Mouse (Mus musculus): ENCODE measurements around the gene Rnf26. TPM values are rescaled to one million over a fixed set of nuclear protein-coding genes. Genes with fewer than 3 reads are reported as not detected.

The Rnf26 gene
- total and polyA plus RNA-seq, 2 experiments from 2014 or later = 15.0 to 33.4 TPM

GRCm38 (mm10) chr9:44076764-44077120 is 36.6 kb downstream of the Rnf26 start:
- ATAC-seq (ENCODE audit: low FRiP score) (no peak), DNase-seq (ENCODE audit: low spot score) (peak; percentile 80)
- 14% methylated on average over 5 of the region's 5 CpGs for WGBS
- Histone ChIP-seq H3K27me3 (ENCODE audit: insufficient read depth, low read length) (no peaks in the 10 kb centered on the region), H3K9ac (replicated peaks; ENCODE audit: low read length, poor library complexity, severe bottlenecking) (no peak overlapping the region), H3K36me3 (ENCODE audit: insufficient read depth, low read length) (no peaks in the 10 kb centered on the region), H3K4me2 (ENCODE audit: low read depth, low read length, poor library complexity, severe bottlenecking) (no peak overlapping the region), H3K4me3 (ENCODE audit: low read depth, low read length) (no peak overlapping the region), H3K27ac (ENCODE audit: low read depth, low read length) (no peak overlapping the region), H3K4me1 (ENCODE audit: insufficient read depth, low read length) (no peaks in the 10 kb centered on the region), H3K9me3 (ENCODE audit: low read length) (no peaks in the 10 kb centered on the region)
- peak; percentile 64 for TF ChIP-seq CTCF (IDR thresholded peaks at IDR 0.05)

- no peaks in the 10 kb centered on the region for H3K4me1 ChIP-seq (ENCODE audit: insufficient read depth, low read length)
- whole genome bisulfite sequencing = 70% methylated on average over 16 of the region's 16 CpGs
- no peak for TF ChIP-seq CTCF (IDR thresholded peaks at IDR 0.05)
- H3K9ac ChIP-seq (replicated peaks; ENCODE audit: low read length, poor library complexity, severe bottlenecking) = no peak overlapping the region
- no peak for ATAC-seq (ENCODE audit: low FRiP score)
- H3K27me3 ChIP-seq (ENCODE audit: insufficient read depth, low read length) = no peaks in the 10 kb centered on the region
- no peak overlapping the region for H3K4me2 ChIP-seq (ENCODE audit: low read depth, low read length, poor library complexity, severe bottlenecking)
- no peak overlapping the region for H3K4me3 ChIP-seq (ENCODE audit: low read depth, low read length)
- no peak for DNase-seq (ENCODE audit: low spot score)
- no peaks in the 10 kb centered on the region for H3K9me3 ChIP-seq (ENCODE audit: low read length)
- no peaks in the 10 kb centered on the region for H3K36me3 ChIP-seq (ENCODE audit: insufficient read depth, low read length)
- no peak overlapping the region for H3K27ac ChIP-seq (ENCODE audit: low read depth, low read length)
Observed at GRCm38 (mm10) chr9:44075996-44076763, 37.1 kb downstream of the Rnf26 start.

- no peaks in the 10 kb centered on the region for H3K9me3 ChIP-seq (ENCODE audit: low read length)
- no peaks in the 10 kb centered on the region for H3K4me1 ChIP-seq (ENCODE audit: insufficient read depth, low read length)
- DNase-seq (ENCODE audit: low spot score) (no peak), ATAC-seq (ENCODE audit: low FRiP score) (no peak)
- no peaks in the 10 kb centered on the region for H3K27me3 ChIP-seq (ENCODE audit: insufficient read depth, low read length)
- no peak overlapping the region for H3K4me2 ChIP-seq (ENCODE audit: low read depth, low read length, poor library complexity, severe bottlenecking)
- H3K9ac ChIP-seq (replicated peaks; ENCODE audit: low read length, poor library complexity, severe bottlenecking) = no peak overlapping the region
- no peaks in the 10 kb centered on the region for H3K36me3 ChIP-seq (ENCODE audit: insufficient read depth, low read length)
- H3K4me3 ChIP-seq (ENCODE audit: low read depth, low read length) = no peak overlapping the region
- 77% methylated on average over 24 of the region's 24 CpGs for WGBS
- no peak for TF ChIP-seq CTCF (IDR thresholded peaks at IDR 0.05)
- no peak overlapping the region for H3K27ac ChIP-seq (ENCODE audit: low read depth, low read length)
Observed at GRCm38 (mm10) chr9:44075276-44075995, 37.9 kb downstream of the Rnf26 start.

GRCm38 (mm10) chr9:44074395-44075275 is 38.7 kb downstream of the Rnf26 start:
- Histone ChIP-seq H3K9me3 (ENCODE audit: low read length) (no peaks in the 10 kb centered on the region), H3K4me3 (ENCODE audit: low read depth, low read length) (no peak overlapping the region), H3K27ac (ENCODE audit: low read depth, low read length) (no peak overlapping the region), H3K27me3 (ENCODE audit: insufficient read depth, low read length) (no peaks in the 10 kb centered on the region), H3K9ac (replicated peaks; ENCODE audit: low read length, poor library complexity, severe bottlenecking) (no peak overlapping the region), H3K4me1 (ENCODE audit: insufficient read depth, low read length) (no peaks in the 10 kb centered on the region), H3K36me3 (ENCODE audit: insufficient read depth, low read length) (no peaks in the 10 kb centered on the region), H3K4me2 (ENCODE audit: low read depth, low read length, poor library complexity, severe bottlenecking) (no peak overlapping the region)
- peak; percentile 26 for TF ChIP-seq CTCF (IDR thresholded peaks at IDR 0.05)
- WGBS = 63% methylated on average over 9 of the region's 9 CpGs
- ATAC-seq (ENCODE audit: low FRiP score) = no peak
- DNase-seq (ENCODE audit: low spot score) = no peak

- 52% methylated on average over 5 of the region's 5 CpGs for WGBS
- Histone ChIP-seq H3K27me3 (ENCODE audit: insufficient read depth, low read length) (no peaks in the 10 kb centered on the region), H3K4me1 (ENCODE audit: insufficient read depth, low read length) (0 out of 2 replicates have a peak, but pooled peaks cover under 1% of the 10 kb centered on the region), H3K4me3 (ENCODE audit: low read depth, low read length) (no peak overlapping the region), H3K27ac (ENCODE audit: low read depth, low read length) (peak overlapping the region; percentile 47), H3K9me3 (ENCODE audit: low read length) (no peaks in the 10 kb centered on the region), H3K4me2 (ENCODE audit: low read depth, low read length, poor library complexity, severe bottlenecking) (peak overlapping the region; percentile 1; the same call in 1 of the 2 replicates), H3K36me3 (ENCODE audit: insufficient read depth, low read length) (no peaks in the 10 kb centered on the region), H3K9ac (replicated peaks; ENCODE audit: low read length, poor library complexity, severe bottlenecking) (no peak overlapping the region)
- ATAC-seq (ENCODE audit: low FRiP score) = no peak
- DNase-seq (ENCODE audit: low spot score) = no peak
- TF ChIP-seq CTCF (IDR thresholded peaks at IDR 0.05) = no peak
Observed at GRCm38 (mm10) chr9:44073115-44073514, 40.2 kb downstream of the Rnf26 start.
